Mouse (Mus musculus) macrophage (primary cell): Measurements from ENCODE around the gene Klc2. TPM values are rescaled to one million over a fixed set of nuclear protein-coding genes. Genes with fewer than 3 reads are reported as not detected.
A peak's percentile ranks its signal among the peaks of the same experiment; 100 is the strongest.
"Not testable (repeated sequence)": the region's sequence is repeated elsewhere in the genome, so short reads cannot be mapped to it uniquely, and the experiment has no call there.

Source experiments
- H3K27ac ChIP-seq: fragments of 350-480 bp; formaldehyde crosslinking; 2 replicates; pipeline ENCODE4 v1.9.0; 2021
- H3K36me3 ChIP-seq: fragments of 350-480 bp; formaldehyde crosslinking; 2 replicates; pipeline ENCODE4 v1.9.0; 2021; ENCODE audit errors: inconsistent target
- H3K4me3 ChIP-seq: fragments of 350-480 bp; formaldehyde crosslinking; 2 replicates; pipeline ENCODE4 v1.9.0; 2021; ENCODE audit errors: inconsistent target
- H3K79me2 ChIP-seq: fragments of 350-480 bp; formaldehyde crosslinking; 2 replicates; pipeline ENCODE4 v1.9.0; 2021; ENCODE audit errors: inconsistent target
- WGBS: methylation state at CpG from one replicate; pipeline ENCODE4 v1.1.7; 2026; ENCODE audit warnings: inconsistent platforms; ENCODE audit not compliant: missing documents; 5-methylcytosine and 5-hydroxymethylcytosine counted together
- polyA plus RNA-seq: library from polyadenylated mRNA; stranded (reverse); fragments of 250-400 nt; gene quantifications from 3 replicates; pipeline ENCODE4 v1.2.4, GENCODE M21; 2018; ENCODE audit warnings: inconsistent platforms
- total RNA-seq, 78 experiments: library from RNA; depleted of rRNA; stranded (reverse); fragments of 250-400 nt; gene quantifications; 1 replicate in 9 of 78; 2 replicates in 24 of 78; 3 replicates in 43 of 78; 4 replicates in 2 of 78; pipeline ENCODE4 v1.2.4; 2018; ENCODE audit warnings: inconsistent platforms in 56 of 78

The Klc2 gene
- 10 to 100 TPM in 24 of 26 experiments, 1 to 10 TPM in 2; 7.9 to 79.8 (median 49.4) TPM for total RNA-seq (2018; cell fraction: chromatin; rRNA removed)
- total RNA-seq (2018; cell fraction: cytosol; rRNA removed) = 10 to 100 TPM in 12 of 26 experiments, 1 to 10 TPM in 14; 5.6 to 15.1 (median 9.8) TPM
- 10 to 100 TPM in 23 of 26 experiments, 1 to 10 TPM in 3; 7.0 to 41.8 (median 21.6) TPM for total RNA-seq (2018; cell fraction: nucleus; rRNA removed)
- 9.0 to 14.1 TPM (median 10.4 TPM) in 3 replicates for polyA plus RNA-seq

- no peaks in the 10 kb centered on the region for H3K79me2 ChIP-seq
- no peak within 1 kb of the TSS for H3K27ac ChIP-seq
- 5% methylated on average over 18 of the region's 18 CpGs for WGBS
- H3K36me3 ChIP-seq = no peaks in the 10 kb centered on the region
- peak within 1 kb of the TSS; percentile 38 for H3K4me3 ChIP-seq
These were observed at the start of gene Klc2 for GRCm38 (mm10) chr19:5118384-5118698. Gene Klc2, minus strand, starts transcription at chr19:5118560.

DNA sequence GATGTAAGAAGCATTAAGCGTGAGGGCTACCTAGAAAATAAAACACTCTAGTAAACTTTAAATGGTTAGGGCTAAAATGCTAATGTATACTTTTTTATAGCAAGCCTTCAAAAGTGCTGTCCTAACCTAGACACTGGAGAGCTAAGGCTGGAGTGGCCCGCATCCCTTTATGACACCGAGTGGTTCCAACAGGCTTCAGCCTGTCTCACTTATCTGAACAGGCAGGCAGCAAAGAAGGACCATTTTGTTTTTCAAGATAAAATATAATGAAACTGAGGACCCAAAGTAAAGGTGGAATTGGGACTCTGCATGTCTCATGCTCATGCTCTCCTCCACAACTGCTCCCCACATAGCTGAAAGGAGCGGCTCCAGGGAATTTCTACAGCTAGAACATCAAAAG lies 49.1 kb upstream of the Klc2 start:
- Histone ChIP-seq H3K4me3 (no peak overlapping the region), H3K79me2 (no peaks in the 10 kb centered on the region), H3K36me3 (no peaks in the 10 kb centered on the region), H3K27ac (no peak overlapping the region)
- 100% methylated on average over 4 of the region's 4 CpGs for WGBS

DNA sequence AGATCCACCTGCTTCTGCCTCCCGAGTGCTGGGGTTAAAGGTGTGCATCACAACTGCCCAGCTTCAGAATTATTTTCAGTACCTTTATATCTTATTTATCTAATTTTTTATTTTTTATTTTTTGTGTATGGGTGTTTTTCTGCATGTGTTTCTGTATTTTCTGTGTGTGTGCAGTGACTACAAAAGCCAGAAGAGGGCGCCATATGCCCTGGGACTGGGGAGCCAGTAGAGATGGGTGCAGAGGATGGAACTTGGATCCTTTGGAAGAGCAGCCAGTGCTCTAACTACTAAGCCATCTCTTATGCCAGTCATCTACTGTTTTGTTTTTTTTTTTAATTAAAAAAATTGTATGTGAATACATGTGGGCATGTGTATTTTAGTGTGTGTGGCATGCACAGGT lies 46.0 kb upstream of the Klc2 start:
- Histone ChIP-seq H3K4me3 (no peak overlapping the region), H3K36me3 (no peaks in the 10 kb centered on the region), H3K79me2 (no peaks in the 10 kb centered on the region), H3K27ac (no peak overlapping the region)
- WGBS = 65% methylated on average over 2 of the region's 2 CpGs

DNA sequence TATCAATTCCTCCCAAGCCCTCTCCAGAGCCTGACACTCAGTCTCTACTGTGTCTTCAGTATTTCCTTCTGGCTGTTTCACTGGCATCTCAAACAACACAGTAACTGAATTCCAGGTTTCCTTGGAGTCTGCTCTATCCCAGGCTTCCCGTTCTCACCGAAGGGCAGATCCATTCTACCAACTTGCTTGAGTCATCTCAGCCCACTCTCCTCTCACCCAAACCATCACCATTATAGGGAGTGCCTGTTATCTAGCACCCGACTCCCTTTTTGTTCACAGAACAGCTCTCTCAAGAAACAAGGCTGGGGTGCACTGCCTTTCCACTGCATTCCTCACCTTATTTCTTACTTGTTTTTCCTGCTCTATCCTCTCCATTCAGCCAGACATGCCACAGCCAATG lies 43.6 kb upstream of the Klc2 start:
- WGBS = 100% methylated on average over 3 of the region's 3 CpGs
- H3K4me3 ChIP-seq = no peak overlapping the region
- H3K36me3 ChIP-seq = no peaks in the 10 kb centered on the region
- no peak overlapping the region for H3K27ac ChIP-seq
- H3K79me2 ChIP-seq = no peaks in the 10 kb centered on the region

DNA sequence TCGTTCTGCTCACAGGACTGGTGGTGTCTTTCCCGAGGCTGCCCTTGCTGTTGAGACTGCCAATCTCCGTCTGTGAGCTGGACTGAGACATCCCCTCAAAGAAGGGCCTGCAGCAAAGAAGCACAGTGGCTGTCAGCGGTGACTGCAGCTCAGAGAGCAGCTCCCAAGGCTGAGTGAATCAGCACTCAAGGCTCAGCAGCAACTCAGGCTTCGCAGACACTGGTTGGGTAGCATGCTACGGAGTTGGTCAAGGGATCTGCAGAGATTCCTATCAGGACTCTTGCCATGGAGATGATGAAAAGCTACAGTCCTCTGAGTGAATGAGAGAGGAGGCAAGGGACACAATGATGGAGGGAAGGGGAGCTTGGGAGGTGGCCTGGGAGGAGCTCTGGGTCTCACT lies 33.9 kb upstream of the Klc2 start:
- Histone ChIP-seq H3K79me2 (no peaks in the 10 kb centered on the region), H3K36me3 (peaks cover 8% of the 10 kb centered on the region), H3K4me3 (no peak overlapping the region), H3K27ac (no peak overlapping the region)
- WGBS = 93% methylated on average over 6 of the region's 6 CpGs

DNA sequence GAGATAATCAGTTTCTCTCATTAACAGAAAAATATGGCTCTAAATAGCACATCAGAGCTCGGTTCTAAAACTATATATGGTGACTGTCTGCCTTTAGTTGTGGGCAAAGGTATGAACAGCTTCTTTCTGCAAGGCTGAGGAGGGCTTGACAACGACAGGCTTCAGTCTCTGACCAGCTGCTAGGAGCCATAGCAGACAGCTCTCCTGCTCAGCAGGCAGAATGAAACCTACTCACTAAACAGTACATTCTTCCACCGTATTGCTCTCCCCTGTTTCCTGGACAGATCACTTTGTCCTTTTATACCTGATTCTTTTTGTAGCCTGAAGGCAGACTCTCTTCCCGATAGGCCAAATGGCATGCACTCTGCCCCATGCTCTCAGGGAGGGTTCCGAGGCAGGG lies 33.4 kb upstream of the Klc2 start:
- 94% methylated on average over 3 of the region's 5 CpGs for WGBS
- Histone ChIP-seq H3K27ac (no peak overlapping the region), H3K79me2 (no peaks in the 10 kb centered on the region), H3K36me3 (peaks cover 8% of the 10 kb centered on the region), H3K4me3 (no peak overlapping the region)

GRCm38 (mm10) chr19:5151331-5151730 lies 33.0 kb upstream of the Klc2 start:
- H3K36me3 ChIP-seq = peaks cover 8% of the 10 kb centered on the region

DNA sequence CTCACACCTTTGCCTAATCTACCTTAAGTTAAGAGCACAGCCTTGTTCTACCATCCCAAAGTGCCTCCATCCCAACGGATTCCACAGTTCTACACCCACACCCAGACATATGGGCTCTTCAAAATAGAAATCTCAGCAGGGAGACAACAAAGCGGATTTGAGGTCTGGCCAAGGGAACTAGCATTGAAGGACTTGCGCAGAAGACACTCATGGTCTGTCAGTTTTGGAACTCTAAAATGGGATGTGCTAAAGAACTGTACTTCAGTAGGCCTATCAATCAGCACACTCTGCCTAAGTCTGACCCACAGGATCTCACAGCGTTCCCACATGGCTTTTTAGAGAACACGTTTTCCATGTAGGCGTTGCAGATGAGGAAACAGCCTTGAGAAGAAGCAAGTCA lies 32.0 kb upstream of the Klc2 start:
- H3K36me3 ChIP-seq = peaks cover 8% of the 10 kb centered on the region
- H3K79me2 ChIP-seq = no peaks in the 10 kb centered on the region
- 100% methylated on average over 6 of the region's 6 CpGs for WGBS
- no peak overlapping the region for H3K27ac ChIP-seq
- no peak overlapping the region for H3K4me3 ChIP-seq

More at GRCm38 (mm10) chr19:5151331-5151730, 33.0 kb upstream of the Klc2 start:
- Histone ChIP-seq H3K79me2 (no peaks in the 10 kb centered on the region), H3K27ac (no peak overlapping the region), H3K4me3 (no peak overlapping the region)
- WGBS = 22% methylated on average over 3 of the region's 3 CpGs

DNA sequence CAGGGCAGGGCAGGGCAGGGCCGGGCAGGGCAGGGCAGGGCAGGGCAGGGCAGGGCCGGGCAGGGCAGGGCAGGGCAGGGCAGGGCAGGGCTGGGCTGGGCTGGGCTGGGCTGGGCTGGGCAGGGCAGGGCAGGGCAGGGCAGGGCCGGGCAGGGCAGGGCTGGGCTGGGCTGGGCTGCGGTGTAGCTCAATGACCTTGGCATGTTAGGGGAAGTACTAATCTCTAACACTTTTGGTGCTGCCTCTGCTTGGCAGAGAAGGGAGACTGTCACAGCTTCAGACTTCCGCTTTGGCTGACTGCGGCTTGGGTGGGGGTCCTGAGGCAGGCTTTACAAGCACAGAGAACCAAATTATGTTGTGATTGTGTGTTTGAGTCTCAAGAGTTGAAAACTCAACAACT lies 30.7 kb upstream of the Klc2 start:
- H3K27ac ChIP-seq, H3K79me2 ChIP-seq, H3K4me3 ChIP-seq: not testable (repeated sequence)
- 87% methylated on average over 4 of the region's 6 CpGs for WGBS
- peaks cover 15% of the 10 kb centered on the region for H3K36me3 ChIP-seq

GRCm38 (mm10) chr19:5139640-5140039 lies 21.3 kb upstream of the Klc2 start:
- Histone ChIP-seq H3K4me3 (no peak overlapping the region), H3K79me2 (no peaks in the 10 kb centered on the region), H3K27ac (no peak overlapping the region), H3K36me3 (peaks cover 15% of the 10 kb centered on the region; the same call in 1 of the 2 replicates)
- 45% methylated on average over 2 of the region's 2 CpGs for WGBS

DNA sequence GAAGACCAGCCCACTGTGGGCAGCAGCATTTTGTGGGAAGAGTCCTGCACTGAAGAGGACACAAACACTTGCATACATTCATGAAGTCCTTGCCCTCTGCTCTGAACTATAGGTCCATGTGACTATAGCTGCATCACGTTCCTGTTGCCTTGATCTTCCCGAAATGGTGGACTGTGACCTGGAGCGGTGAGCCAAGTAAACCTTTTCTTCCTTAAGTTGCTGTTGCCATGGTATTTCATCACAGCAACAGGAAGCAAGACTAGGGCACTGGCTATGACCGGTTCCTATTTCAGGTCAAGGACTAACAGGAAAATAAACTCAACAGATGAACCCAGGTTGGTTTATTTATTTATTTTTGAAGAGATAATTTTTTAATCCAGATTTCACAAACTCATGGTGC lies 12.9 kb upstream of the Klc2 start:
- 37% methylated on average over 4 of the region's 4 CpGs for WGBS
- Histone ChIP-seq H3K79me2 (no peaks in the 10 kb centered on the region), H3K36me3 (peaks cover 12% of the 10 kb centered on the region; the same call in 1 of the 2 replicates), H3K27ac (no peak overlapping the region), H3K4me3 (no peak overlapping the region)

GRCm38 (mm10) chr19:5129770-5130169 lies 11.4 kb upstream of the Klc2 start:
- WGBS = 27% methylated on average over 1 of the region's 1 CpGs
- Histone ChIP-seq H3K4me3 (no peak overlapping the region), H3K36me3 (peaks cover 7% of the 10 kb centered on the region; the same call in 1 of the 2 replicates), H3K79me2 (no peaks in the 10 kb centered on the region), H3K27ac (no peak overlapping the region)

GRCm38 (mm10) chr19:5124055-5124614 lies 5.8 kb upstream of the Klc2 start:
- Histone ChIP-seq H3K79me2 (no peaks in the 10 kb centered on the region), H3K4me3 (no peak overlapping the region), H3K27ac (no peak overlapping the region), H3K36me3 (no peaks in the 10 kb centered on the region)
- 61% methylated on average over 6 of the region's 7 CpGs for WGBS

GRCm38 (mm10) chr19:5123241-5123640 lies 4.9 kb upstream of the Klc2 start:
- Histone ChIP-seq H3K27ac (no peak overlapping the region), H3K79me2 (no peaks in the 10 kb centered on the region), H3K4me3 (no peak overlapping the region), H3K36me3 (no peaks in the 10 kb centered on the region)
- WGBS = 69% methylated on average over 3 of the region's 3 CpGs

DNA sequence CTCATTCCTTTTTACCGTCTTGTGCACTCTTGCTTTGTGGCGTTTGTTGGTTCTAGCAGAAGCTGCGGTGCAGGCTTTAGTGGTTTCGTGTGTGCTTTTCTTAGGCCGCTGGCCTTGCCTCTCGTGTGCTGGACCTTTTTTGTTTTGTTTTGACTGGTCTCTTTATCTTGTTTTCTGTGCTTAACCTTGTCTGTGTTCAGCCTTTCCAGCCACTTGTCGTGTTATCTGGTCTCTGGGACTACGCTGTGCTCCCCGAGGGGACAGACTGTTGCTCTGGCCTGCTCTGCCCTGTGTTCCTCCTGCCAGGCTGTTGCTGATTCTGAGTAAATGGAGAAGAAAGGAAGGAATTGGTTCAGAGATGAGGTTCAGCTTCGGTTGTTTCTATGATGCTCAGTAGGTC lies 4.1 kb upstream of the Klc2 start:
- Histone ChIP-seq H3K79me2 (no peaks in the 10 kb centered on the region), H3K4me3 (no peak overlapping the region), H3K36me3 (no peaks in the 10 kb centered on the region), H3K27ac (no peak overlapping the region)
- 83% methylated on average over 10 of the region's 10 CpGs for WGBS
